Mouse (Mus musculus): ENCODE data around the gene Abhd17c.
"Not testable (repeated sequence)": the region's sequence is repeated elsewhere in the genome, so short reads cannot be mapped to it uniquely, and the experiment has no call there.

The Abhd17c gene

GRCm38 (mm10) chr7:84152374-84152773, 681 bp upstream of the Abhd17c start:
- no peak for DNase-seq (ENCODE audit: low read depth)

GRCm38 (mm10) chr7:84151960-84152334, 254 bp upstream of the Abhd17c start:
- DNase-seq (ENCODE audit: low read depth): peak; percentile 88

DNA sequence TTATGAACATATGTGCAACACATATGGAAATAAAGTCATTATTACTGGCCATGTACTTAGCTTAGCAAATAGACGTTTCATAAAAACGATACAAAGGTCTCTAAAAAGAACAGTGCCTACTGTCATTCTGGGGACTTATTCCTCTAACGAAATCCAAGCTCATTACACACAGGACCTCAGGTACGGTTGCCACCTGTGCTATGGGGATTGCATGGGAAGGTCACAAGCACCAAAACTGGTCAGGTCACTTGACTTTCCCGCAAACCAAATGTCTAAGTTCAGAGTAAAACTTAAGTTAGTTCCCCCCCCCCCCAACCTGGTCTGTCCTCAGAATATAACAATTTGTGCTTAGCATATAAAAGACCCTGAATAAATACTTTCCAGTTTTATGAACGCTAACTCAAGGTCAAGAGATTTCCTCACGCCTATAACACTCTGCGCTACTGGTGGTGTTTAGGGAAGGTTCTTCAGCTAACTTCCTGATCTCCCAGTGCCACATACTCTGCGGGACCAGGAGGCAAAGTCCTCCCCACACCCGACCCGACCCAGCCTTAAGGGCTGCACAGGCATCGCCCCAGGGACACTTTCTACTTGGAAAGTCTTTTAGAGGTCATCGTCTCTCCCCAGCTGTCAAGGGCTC, 1.2 kb downstream of the Abhd17c start:
- DNase-seq (ENCODE audit: low read depth): no peak

- DNase-seq (ENCODE audit: low read depth): no peak
These were observed 1.9 kb downstream of the Abhd17c start for GRCm38 (mm10) chr7:84149821-84150220.

- DNase-seq (ENCODE audit: low read depth): no peak
These were observed 2.8 kb downstream of the Abhd17c start for GRCm38 (mm10) chr7:84148896-84149295.

DNA sequence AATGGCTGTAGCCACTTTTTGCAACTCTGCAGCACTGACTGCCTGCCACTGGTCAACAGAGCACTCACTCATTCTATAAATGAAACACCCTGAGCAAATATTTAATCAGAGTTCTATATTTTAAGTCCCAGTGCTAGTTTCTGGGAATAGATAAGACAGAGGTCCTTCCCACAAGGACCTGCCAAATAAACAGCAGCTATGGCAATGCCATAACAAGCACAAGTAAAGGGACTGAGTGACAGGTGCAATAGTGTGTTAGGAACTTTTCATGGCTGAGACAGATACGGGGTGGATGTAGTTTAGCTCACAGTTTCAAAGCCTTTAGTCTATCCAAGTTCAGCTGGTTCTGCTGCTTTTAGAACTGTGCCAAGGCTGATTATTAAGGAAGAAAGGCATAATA, 3.9 kb downstream of the Abhd17c start:
- no peak for DNase-seq (ENCODE audit: low read depth)

DNA sequence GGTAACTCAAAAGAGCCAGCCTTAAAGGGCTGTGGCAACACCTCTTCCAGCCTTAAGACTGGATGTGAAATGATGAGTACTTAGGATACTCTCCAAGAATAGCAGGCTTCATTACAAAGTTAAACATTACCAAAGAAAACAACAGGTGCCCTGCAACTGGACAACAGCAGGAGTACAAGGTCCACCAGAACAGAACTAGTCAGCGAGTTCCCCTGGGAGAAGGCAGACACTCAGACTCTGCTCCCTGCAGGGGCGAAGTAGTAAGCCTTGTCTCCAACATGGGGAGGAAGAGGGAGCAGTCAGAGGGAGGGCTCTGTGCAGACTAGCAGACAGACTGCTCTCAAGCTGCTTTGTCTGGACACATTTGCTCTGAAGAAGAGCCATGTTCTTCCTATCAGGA, 6.1 kb downstream of the Abhd17c start:
- DNase-seq (ENCODE audit: low read depth): no peak

- DNase-seq (ENCODE audit: low read depth): no peak
These were observed 8.8 kb downstream of the Abhd17c start for GRCm38 (mm10) chr7:84142736-84143473.

DNA sequence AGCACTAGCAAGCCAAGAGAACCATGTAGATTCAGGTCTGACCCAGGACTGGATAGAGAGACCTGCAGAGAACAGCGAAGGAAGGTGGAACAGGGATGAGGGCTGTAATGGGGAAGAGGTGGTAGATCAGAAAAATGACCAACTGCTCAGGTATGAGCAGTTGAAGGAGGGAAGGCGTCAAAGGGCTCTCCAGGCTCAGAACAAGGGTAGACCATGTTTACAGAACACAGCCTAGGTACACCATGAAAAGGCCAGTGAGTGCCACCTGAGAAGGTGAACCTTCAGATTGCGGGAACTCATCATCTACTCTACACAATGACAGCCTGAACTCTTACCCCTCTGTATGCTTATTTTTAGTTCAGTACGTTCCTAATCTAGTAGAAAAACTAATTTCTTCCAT, 9.5 kb downstream of the Abhd17c start:
- no peak for DNase-seq (ENCODE audit: low read depth)

GRCm38 (mm10) chr7:84139566-84139965, 12.1 kb downstream of the Abhd17c start:
- DNase-seq (ENCODE audit: low read depth): no peak

GRCm38 (mm10) chr7:84138731-84139130, 13.0 kb downstream of the Abhd17c start:
- no peak for DNase-seq (ENCODE audit: low read depth)

DNA sequence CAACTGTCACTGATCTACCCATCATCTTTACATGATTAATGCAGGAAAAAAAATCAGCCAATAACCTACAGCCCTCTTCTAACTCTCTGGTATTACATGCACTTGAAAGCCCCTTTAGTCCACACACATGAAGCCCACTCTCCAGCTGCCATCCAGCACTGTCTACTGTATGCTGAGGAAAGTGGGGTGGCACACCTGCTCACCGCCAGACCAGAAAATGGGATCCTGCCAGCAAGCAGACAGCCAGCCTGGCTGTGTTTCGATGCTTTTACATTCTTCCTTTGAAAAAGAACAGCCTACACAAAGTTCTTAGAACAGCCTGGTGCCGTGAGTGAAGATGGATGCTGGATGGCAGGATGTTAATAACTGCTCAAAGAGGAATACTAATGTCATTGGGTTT, 13.9 kb downstream of the Abhd17c start:
- DNase-seq (ENCODE audit: low read depth): no peak

- DNase-seq (ENCODE audit: low read depth): no peak
These were observed 15.6 kb downstream of the Abhd17c start for GRCm38 (mm10) chr7:84135799-84136700.

DNA sequence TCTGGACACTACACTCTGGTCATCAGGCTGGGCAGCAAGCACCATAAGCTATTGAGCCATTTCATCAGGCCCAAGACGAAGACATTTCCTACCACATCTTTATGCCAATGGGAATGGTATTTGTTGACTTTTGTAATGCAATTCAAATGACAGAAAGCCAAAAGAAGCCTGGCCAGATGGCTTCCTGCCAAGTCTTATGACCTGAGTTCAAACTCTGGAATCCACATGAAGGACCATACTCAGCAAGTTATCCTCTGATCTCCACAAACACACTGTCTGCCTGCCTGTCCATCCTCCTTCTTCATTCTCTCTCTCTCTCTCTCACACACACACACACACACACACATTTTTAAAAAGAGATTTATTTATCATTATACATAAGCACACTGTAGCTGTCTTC, 19.0 kb downstream of the Abhd17c start:
- no peak for DNase-seq (ENCODE audit: low read depth)

DNA sequence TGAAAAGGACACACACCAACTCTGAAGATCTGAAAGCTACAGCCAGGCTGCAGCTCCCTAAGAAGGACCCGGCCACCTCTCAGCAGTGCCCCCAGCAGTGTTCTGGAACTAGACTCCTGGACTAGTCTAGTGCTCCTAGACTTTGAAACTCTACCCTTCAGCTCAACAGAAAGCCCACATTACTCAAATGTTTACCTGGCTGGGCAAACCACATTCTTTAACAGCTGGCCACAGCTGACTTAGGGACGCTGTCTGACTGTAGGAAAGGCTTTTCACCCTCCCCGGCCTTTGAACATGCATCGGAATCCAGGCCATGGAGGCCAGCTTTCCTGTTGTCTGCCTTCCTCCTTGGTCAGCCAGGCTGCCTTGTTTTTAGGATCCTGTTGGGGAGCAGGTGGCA, 20.0 kb downstream of the Abhd17c start:
- no peak for DNase-seq (ENCODE audit: low read depth)

GRCm38 (mm10) chr7:84128661-84129060, 23.0 kb downstream of the Abhd17c start:
- DNase-seq (ENCODE audit: low read depth): no peak

GRCm38 (mm10) chr7:84125730-84126129, 26.0 kb downstream of the Abhd17c start:
- no peak for DNase-seq (ENCODE audit: low read depth)

- DNase-seq (ENCODE audit: low read depth): not testable (repeated sequence)
These were observed 28.0 kb downstream of the Abhd17c start for GRCm38 (mm10) chr7:84123651-84124050.

GRCm38 (mm10) chr7:84121778-84122177, 29.9 kb downstream of the Abhd17c start:
- DNase-seq (ENCODE audit: low read depth): no peak

GRCm38 (mm10) chr7:84120142-84120760, 31.4 kb downstream of the Abhd17c start:
- DNase-seq (ENCODE audit: low read depth): no peak

GRCm38 (mm10) chr7:84119216-84120105, 32.2 kb downstream of the Abhd17c start:
- no peak for DNase-seq (ENCODE audit: low read depth)
